Mouse (Mus musculus) adrenal gland, adult 18-20 months (tissue): ENCODE results near the gene C2cd4b. TPM values are rescaled to one million over a fixed set of nuclear protein-coding genes. Genes with fewer than 3 reads are reported as not detected.
A peak's percentile ranks its signal among the peaks of the same experiment; 100 is the strongest.

Experiments used
- DNase-seq, 2 experiments: peaks; one replicate each; pipeline ENCODE4 v3.0.0; 2021 to 2022; ENCODE audit warnings: low spot score in 2 of 2
- microRNA-seq, 2 experiments: library from miRNA; unstranded; fragments of <30 nt; microRNA quantifications; one replicate each; pipeline ENCODE4 v1.2.0; 2021; ENCODE audit warnings: borderline number of aligned reads in 2 of 2
- total RNA-seq, 2 experiments: library from RNA; stranded (reverse); gene quantifications; 1 replicate in 1 of 2; 2 replicates in 1 of 2; pipeline ENCODE4 v1.2.3; 2021

The C2cd4b gene
- total RNA-seq, 2 experiments from 2014 or later, result 1.5 to 1.7 TPM

- no peak for DNase-seq
These were observed 12.1 kb downstream of the C2cd4b start for GRCm38 (mm10) chr9:67771293-67771692.

- DNase-seq, result no peak
These were observed 15.0 kb downstream of the C2cd4b start for GRCm38 (mm10) chr9:67774201-67774600.

GRCm38 (mm10) chr9:67778553-67778952, 19.3 kb downstream of the C2cd4b start:
- no peak for DNase-seq

DNA sequence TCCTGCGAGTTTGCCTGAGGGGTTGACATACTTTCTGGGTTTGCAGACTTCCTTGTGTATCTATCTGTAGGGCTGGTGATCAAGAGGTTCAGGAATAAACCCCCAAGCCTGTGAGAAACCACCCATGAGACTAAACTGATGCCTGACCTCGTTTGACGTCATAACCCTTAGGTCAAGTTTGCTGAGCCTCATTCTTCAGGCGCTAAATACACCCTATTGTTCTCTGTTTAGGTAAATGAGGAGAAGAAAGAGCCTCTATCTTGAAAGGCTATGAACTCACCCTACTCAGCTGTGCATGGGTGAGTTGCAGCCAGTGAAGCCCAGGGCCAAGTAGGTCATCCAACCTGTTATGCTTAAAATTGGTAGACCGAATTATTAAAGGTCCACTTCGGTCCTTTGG, 23.5 kb downstream of the C2cd4b start:
- DNase-seq, result no peak

DNA sequence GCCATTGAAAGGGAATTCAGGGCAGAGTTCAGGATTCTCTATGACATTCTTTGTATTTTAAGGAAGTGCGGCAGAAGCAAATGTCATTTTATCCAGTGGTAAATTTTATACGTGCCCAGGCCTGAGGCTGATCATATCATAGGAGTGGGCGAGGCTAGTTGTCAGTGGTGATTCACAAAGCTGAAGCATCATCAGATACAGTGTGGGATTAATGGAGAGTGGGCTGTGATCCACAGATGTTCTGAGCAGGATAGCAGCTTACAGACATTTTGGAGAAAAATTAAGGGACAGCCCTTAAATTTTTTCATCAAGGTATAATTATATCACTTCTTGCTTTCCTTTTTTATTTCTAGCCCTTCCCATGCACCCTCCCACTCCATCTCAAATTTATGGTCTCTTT, 24.2 kb downstream of the C2cd4b start:
- no peak for DNase-seq

DNA sequence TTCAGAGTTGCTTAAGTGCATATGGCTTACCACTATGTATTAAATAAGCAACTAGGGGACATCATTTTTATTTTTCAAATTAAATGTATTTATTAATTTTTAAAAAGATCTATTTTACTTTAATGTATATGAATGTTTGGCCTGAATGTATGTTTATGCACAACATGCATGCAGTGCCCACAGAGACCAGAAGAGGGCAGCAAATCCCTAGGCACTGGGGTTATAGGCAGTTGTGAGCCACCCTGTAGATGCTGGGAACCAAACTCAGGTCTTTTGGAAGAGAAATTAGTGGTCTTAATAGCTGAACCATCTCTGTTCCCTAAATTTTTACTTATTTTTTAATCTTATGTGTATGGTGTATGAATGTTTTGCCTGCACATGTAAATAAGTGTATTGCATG, 24.7 kb downstream of the C2cd4b start:
- no peak for DNase-seq

GRCm38 (mm10) chr9:67786311-67786710, 27.1 kb downstream of the C2cd4b start:
- no peak for DNase-seq

GRCm38 (mm10) chr9:67787671-67788070, 28.4 kb downstream of the C2cd4b start:
- DNase-seq, result no peak

GRCm38 (mm10) chr9:67792405-67792804, 33.2 kb downstream of the C2cd4b start:
- DNase-seq, result no peak

DNA sequence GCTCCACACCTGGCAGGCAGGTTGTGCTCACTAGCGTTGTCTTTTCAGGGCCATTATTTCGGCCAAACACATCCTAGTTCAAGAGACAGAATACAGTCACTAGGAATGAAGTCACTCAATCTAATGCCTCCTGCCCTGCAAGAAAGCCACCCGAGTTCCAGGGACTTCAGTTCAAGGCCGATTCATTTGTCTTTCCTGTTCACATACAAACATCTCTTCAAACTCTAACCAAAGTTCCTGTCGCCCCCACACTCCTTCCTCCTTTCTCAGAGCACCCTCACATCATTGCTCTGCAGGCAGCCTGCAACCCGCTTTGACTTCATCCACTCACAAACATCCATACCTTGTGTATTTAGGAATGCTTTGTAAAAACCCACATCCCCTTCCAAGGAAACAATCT, 34.3 kb downstream of the C2cd4b start:
- no peak for DNase-seq

- no peak for DNase-seq
These were observed 35.0 kb downstream of the C2cd4b start for GRCm38 (mm10) chr9:67794216-67794615.

DNA sequence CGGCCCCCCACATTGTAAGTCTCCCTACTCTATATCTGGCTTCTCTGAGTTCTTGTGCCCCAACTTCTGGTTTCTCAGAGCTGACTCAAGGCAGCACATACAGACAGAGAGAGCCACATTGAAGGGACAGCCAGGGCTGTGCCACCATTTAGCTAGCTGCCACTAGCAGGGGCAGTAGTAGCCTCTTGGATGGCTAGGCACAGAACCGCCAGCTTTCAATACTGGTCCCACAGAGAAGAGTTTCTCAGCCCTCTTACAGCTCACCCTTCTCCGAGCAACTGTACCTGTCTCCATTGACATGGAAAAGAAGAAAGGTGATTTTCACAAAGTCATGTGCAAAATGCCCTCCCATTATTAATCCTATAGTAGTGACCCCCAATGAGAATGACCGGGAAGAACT, 35.4 kb downstream of the C2cd4b start:
- no peak for DNase-seq

- DNase-seq, result no peak
These were observed 36.0 kb downstream of the C2cd4b start for GRCm38 (mm10) chr9:67795205-67795675.

DNA sequence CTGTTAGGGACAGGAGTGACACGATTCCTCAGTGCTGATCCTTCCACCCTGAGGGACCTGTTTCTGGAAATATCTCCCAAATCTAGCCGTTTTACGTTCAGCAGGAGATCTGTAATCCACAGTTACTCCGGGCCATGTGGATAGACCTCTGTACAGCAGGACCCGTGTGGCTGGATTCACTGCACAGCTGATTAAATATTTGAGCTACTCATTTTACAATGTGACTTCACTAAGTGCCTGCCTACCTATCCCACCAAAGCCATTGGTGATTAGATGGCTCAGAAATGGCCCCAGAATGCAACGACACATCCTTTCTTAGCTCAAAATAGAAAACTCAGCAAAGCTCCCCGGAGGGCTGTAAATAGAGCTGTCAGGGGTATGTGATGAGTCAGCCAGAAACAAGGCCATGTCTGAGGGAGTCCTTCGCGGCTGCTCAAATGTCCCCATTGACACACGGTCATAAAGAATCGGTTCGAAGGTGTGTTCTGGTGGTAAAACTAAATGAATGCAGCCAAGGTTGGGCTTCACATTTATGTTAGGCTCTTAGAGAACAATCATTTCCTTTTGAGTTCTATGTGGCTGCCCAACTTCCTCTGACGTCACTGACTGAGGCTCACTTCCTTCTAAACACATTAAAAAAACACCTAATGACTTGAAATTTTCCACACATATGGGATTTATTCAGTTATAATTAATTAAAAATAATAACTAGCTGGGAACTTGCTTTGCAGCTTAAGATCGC, 40.0 kb downstream of the C2cd4b start:
- no peak for DNase-seq

DNA sequence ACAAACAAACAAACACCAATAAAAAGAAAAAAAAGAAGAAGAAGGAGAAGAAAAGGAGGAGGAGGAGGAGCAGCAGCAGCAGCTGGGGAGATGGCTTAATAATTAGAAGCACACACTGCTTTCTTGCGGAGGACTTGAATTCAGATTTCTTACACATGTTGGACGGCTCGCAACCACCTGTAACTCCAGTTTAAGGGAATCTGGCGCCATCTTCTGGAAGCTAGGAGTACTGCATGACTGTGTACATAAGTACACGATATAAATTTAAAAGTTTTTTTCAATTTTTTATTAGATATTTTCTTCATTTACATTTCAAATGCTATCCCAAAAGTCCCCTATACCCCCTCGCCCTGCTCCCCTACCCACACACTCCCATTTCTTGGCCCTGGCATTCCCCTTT, 43.0 kb downstream of the C2cd4b start:
- DNase-seq, result peak; percentile 69 to 75

GRCm38 (mm10) chr9:67807000-67807399, 47.8 kb downstream of the C2cd4b start:
- DNase-seq, result no peak

DNA sequence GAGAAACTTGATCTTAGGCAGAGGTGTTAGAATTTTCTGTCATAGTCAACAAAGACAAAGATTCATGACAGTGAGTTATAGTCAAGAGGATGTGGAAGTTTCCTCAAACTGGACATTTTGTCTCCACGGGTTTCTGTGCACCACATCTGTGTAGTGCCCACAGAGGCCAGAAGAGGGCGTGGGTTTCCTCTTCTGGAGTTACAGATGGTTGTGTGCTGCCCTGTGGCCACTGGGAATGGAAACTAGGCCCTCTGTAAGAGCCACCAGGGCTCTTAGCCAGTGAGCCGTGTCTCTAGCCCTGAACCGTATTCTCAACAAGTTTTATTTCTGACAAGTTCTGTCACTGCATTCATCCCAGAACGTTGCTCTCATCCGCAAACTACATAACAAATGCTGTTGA, 51.3 kb downstream of the C2cd4b start:
- no peak for DNase-seq

Small RNA genes within 50 kb of the gene (microRNA-seq; reads per million reads assigned to microRNA genes)
- gene Mir7241 (0 reads per million in 2 experiments), gene Mir7242 (0 reads per million in 2 experiments)

Other genes starting within 250 kb of the C2cd4b start
- 10 to 100 TPM; 24.6 to 27.5 TPM for gene Tln2, start 199.7 kb upstream of the C2cd4b start, total RNA-seq
- not detected for gene C2cd4a, start 72.9 kb downstream of the C2cd4b start, total RNA-seq
- 10 to 100 TPM; 39.8 to 46.3 TPM for gene Vps13c, start 81.0 kb downstream of the C2cd4b start, total RNA-seq